Mouse (Mus musculus): ENCODE results near the gene Sgo1.

Gene Sgo1

GRCm38 (mm10) chr17:53643360-53643759, 45.8 kb downstream of the Sgo1 start:
- DNase-seq (ENCODE audit: low spot score), result no peak

GRCm38 (mm10) chr17:53631344-53631743, 57.8 kb downstream of the Sgo1 start:
- DNase-seq (ENCODE audit: low spot score), result no peak

GRCm38 (mm10) chr17:53628131-53628530, 61.0 kb downstream of the Sgo1 start:
- no peak for DNase-seq (ENCODE audit: low spot score)

- no peak for DNase-seq (ENCODE audit: low spot score)
These were observed 61.6 kb downstream of the Sgo1 start for GRCm38 (mm10) chr17:53627497-53627896.

GRCm38 (mm10) chr17:53626160-53626559, 63.0 kb downstream of the Sgo1 start:
- no peak for DNase-seq (ENCODE audit: low spot score)

All from urinary bladder, postnatal 14 days (tissue).